Mouse (Mus musculus) spleen, adult 2 months (tissue): ENCODE results near the gene Slc29a2.

Source experiments
- CTCF ChIP-seq: fragments of 200-500 bp; IDR thresholded peaks from 2 replicates; pipeline ENCODE4 v1.5.1; 2011; ENCODE audit warnings: mild to moderate bottlenecking, inconsistent platforms; ENCODE audit not compliant: insufficient read depth, insufficient read length, insufficient replicate concordance; ENCODE audit errors: extremely low read depth
- POLR2A ChIP-seq: fragments of 200-500 bp; IDR thresholded peaks from 2 replicates; pipeline ENCODE4 v1.6.1; 2011; ENCODE audit warnings: low read depth, low read length, inconsistent platforms

- TF ChIP-seq POLR2A (no peak), CTCF (no peak)
These were observed 35.4 kb downstream of the Slc29a2 start for GRCm38 (mm10) chr19:5058801-5059771.
